Mouse (Mus musculus): ENCODE measurements at regions not wholly inside any gene's neighbourhood (a gene's known extent, or its start where the extent isn't known, plus 50 kb on each side); places are given as distances from the start of the nearest gene placed in this dataset.

DNA sequence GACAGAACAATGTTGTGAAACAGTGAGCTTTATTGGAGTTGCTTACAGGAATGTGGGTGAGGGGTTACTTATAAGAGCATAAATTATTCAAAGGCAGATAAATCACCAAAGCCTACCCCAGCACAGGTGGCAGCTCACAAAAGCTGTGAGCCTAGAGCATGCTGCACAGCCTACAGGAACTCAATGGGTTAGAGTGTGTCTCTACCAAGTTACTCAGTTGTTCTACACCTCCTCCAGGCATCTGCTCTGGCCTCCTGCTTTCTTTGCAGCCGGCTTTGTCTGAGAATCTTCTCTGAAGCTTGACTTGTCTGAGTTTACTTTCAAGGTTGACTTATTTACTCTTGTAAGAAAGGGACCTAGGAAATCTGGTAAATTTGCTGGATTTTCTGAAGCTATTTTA lies 336.5 kb downstream of the Fscb start:
- DNase-seq (ENCODE audit: low read depth): peak; percentile 19

DNA sequence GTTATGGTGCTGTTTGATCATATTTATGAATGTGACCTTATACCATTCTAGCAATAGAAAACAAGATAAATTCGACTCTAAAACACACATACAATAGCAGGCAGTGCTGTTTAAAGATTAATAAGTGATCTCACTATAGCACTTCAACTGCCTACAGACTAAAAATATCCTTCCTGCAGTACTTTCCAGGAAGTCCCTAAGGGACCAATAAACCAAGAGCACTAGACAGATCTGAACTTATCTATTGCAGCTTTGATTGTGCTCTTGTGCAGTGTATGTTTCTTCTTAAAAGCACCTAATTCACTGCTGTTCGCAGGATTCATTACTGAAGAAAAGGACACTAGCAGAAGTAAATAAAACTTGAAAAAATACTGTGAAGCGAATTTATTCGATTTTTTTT lies 358.1 kb downstream of the Fscb start:
- DNase-seq (ENCODE audit: low read depth): peak; percentile 7

DNA sequence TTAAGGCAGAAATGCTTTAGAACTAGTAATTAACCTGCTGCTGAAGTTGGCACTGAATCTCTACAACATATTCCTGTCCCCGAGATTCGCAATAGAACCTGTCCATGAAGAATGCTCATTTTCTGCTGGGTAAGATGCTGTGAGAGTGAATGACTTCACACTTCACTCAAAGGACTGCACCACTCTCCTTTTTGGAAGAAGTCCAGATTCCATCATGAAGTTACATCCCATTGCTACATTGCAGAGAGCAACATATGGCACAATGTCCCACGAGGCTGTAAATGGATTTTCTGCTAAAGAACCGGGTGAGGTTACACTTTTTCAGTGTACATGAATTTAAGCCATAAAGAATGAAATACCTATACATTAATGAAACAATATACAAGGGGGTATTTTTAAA lies 360.0 kb downstream of the Fscb start:
- DNase-seq (ENCODE audit: low read depth): no peak

GRCm38 (mm10) chr12:64104214-64104613 lies 370.3 kb downstream of the Fscb start:
- peak; percentile 75 for DNase-seq (ENCODE audit: low read depth)

DNA sequence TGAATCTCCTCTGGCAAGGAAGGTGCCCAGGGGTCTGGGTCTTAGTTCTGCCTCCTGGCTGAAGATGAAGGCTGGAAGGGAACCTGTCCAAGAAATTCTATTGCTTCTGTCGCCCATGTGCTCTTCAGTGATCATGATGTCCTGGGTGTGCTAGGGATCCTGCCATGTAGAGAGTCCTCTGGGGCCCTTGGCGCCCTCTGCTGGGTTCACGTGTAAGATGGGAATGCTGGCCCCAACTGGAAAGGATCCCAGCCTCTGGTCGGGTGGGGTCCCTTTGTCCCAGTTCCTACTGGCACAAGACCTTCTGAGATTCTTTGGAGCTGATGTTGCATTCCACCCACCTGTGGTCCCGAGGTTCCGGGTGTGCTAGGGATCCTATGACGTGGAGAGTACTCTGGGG lies 397.7 kb downstream of the Fscb start:
- peak; percentile 21 for DNase-seq (ENCODE audit: low read depth)

- no peak for DNase-seq (ENCODE audit: low read depth)
These were observed 429.0 kb downstream of the Fscb start for GRCm38 (mm10) chr12:64045528-64045927.

GRCm38 (mm10) chr12:64008631-64009030 lies 465.9 kb downstream of the Fscb start:
- peak; percentile 91 for DNase-seq (ENCODE audit: low read depth)
